Mouse (Mus musculus): ENCODE measurements around the gene Rps6kl1. TPM values are rescaled to one million over a fixed set of nuclear protein-coding genes. Genes with fewer than 3 reads are reported as not detected.

The Rps6kl1 gene
- total RNA-seq (2014; rRNA removed) (47.2 and 48.6 TPM in 2 replicates), polyA plus RNA-seq (2015; fragmentation: Nextera tagmentation; extraction: Ambion mirVana) (35.0 and 37.1 TPM in 2 replicates)

- Histone ChIP-seq H3K9ac (replicated peaks; ENCODE audit: low read length, poor library complexity, severe bottlenecking) (peak within 1 kb of the TSS; percentile 83), H3K9me3 (ENCODE audit: low read length) (no peaks in the 10 kb centered on the region), H3K4me2 (ENCODE audit: low read depth, low read length, poor library complexity, severe bottlenecking) (peak within 1 kb of the TSS; percentile 83), H3K4me3 (ENCODE audit: low read depth, low read length) (peak within 1 kb of the TSS; percentile 65), H3K36me3 (ENCODE audit: insufficient read depth, low read length) (0 out of 2 replicates have a peak, but pooled peaks cover 7% of the 10 kb centered on the region), H3K27ac (ENCODE audit: low read depth, low read length) (peak within 1 kb of the TSS; percentile 72), H3K4me1 (ENCODE audit: insufficient read depth, low read length) (peaks cover 7% of the 10 kb centered on the region; the same call in 1 of the 2 replicates), H3K27me3 (ENCODE audit: insufficient read depth, low read length) (no peaks in the 10 kb centered on the region)
- ATAC-seq (ENCODE audit: low FRiP score), result peak; percentile 97
- peak; percentile 85 for DNase-seq (ENCODE audit: low spot score)
- WGBS, result 15% methylated on average over 28 of the region's 28 CpGs
- TF ChIP-seq CTCF (IDR thresholded peaks at IDR 0.05), result no peak
These were observed at the start of gene Rps6kl1 for GRCm38 (mm10) chr12:85151002-85151774. Gene Rps6kl1, minus strand, starts transcription at chr12:85151264.

- Histone ChIP-seq H3K4me1 (ENCODE audit: insufficient read depth, low read length) (0 out of 2 replicates have a peak, but pooled peaks cover 3% of the 10 kb centered on the region), H3K9ac (replicated peaks; ENCODE audit: low read length, poor library complexity, severe bottlenecking) (no peak overlapping the region), H3K9me3 (ENCODE audit: low read length) (no peaks in the 10 kb centered on the region), H3K27ac (ENCODE audit: low read depth, low read length) (no peak overlapping the region), H3K4me2 (ENCODE audit: low read depth, low read length, poor library complexity, severe bottlenecking) (no peak overlapping the region), H3K27me3 (ENCODE audit: insufficient read depth, low read length) (no peaks in the 10 kb centered on the region), H3K36me3 (ENCODE audit: insufficient read depth, low read length) (no peaks in the 10 kb centered on the region), H3K4me3 (ENCODE audit: low read depth, low read length) (no peak overlapping the region)
- DNase-seq (ENCODE audit: low spot score), result no peak
- no peak for ATAC-seq (ENCODE audit: low FRiP score)
- TF ChIP-seq CTCF (IDR thresholded peaks at IDR 0.05), result no peak
- 78% methylated on average over 1 of the region's 1 CpGs for WGBS
These were observed 48.9 kb upstream of the Rps6kl1 start for GRCm38 (mm10) chr12:85199954-85200353.

DNA sequence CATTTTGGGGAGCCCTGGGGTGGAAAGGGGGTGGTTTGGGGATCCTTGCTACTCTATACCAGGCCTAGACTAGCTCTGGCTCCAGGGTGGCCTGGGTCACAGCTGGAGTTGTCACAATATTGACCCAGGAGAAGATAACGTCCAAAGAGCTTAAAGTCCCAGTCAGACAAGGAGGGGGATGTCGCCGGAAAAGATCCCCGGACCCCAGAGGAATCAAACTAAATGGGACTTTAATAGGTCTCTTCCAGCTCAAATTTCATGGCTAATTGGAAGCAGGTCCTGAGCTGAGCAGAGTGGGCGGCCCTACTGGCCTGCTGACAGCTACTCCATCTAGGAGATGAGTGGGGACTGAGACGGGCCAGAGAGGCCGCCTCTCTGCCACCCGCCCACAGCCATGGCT is 46.9 kb upstream of the Rps6kl1 start:
- H3K27ac ChIP-seq (ENCODE audit: low read depth, low read length), result no peak overlapping the region
- WGBS, result 62% methylated on average over 8 of the region's 8 CpGs
- H3K4me3 ChIP-seq (ENCODE audit: low read depth, low read length), result no peak overlapping the region
- H3K4me2 ChIP-seq (ENCODE audit: low read depth, low read length, poor library complexity, severe bottlenecking), result no peak overlapping the region
- 0 out of 2 replicates have a peak, but pooled peaks cover 3% of the 10 kb centered on the region for H3K4me1 ChIP-seq (ENCODE audit: insufficient read depth, low read length)
- no peaks in the 10 kb centered on the region for H3K27me3 ChIP-seq (ENCODE audit: insufficient read depth, low read length)
- ATAC-seq (ENCODE audit: low FRiP score) (no peak), DNase-seq (ENCODE audit: low spot score) (no peak)
- no peak overlapping the region for H3K9ac ChIP-seq (replicated peaks; ENCODE audit: low read length, poor library complexity, severe bottlenecking)
- TF ChIP-seq CTCF (IDR thresholded peaks at IDR 0.05), result no peak
- H3K36me3 ChIP-seq (ENCODE audit: insufficient read depth, low read length), result no peaks in the 10 kb centered on the region
- H3K9me3 ChIP-seq (ENCODE audit: low read length), result no peaks in the 10 kb centered on the region

DNA sequence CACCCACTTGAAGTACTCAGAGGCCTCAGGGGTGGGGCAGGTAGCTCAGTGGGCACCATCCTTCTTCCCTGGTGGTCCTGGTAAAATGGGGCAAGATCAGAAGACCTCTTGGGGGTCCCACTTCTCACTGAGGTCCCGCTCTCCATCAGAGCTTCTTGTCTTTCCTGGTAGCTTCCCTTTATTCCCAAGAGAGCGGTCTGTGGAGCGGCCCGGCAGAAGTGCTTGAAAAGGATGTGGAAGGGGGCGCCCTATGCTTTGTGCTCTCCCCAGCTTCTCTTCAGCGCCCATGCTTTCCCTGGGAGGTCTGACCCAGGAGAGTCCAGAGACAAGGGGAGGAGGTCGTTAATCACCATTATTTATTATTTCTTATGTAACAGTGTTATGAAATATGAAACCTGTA is 46.3 kb upstream of the Rps6kl1 start:
- DNase-seq (ENCODE audit: low spot score), result no peak
- Histone ChIP-seq H3K4me1 (ENCODE audit: insufficient read depth, low read length) (0 out of 2 replicates have a peak, but pooled peaks cover 3% of the 10 kb centered on the region), H3K36me3 (ENCODE audit: insufficient read depth, low read length) (no peaks in the 10 kb centered on the region), H3K27ac (ENCODE audit: low read depth, low read length) (no peak overlapping the region), H3K9ac (replicated peaks; ENCODE audit: low read length, poor library complexity, severe bottlenecking) (no peak overlapping the region), H3K4me3 (ENCODE audit: low read depth, low read length) (no peak overlapping the region), H3K9me3 (ENCODE audit: low read length) (no peaks in the 10 kb centered on the region), H3K27me3 (ENCODE audit: insufficient read depth, low read length) (no peaks in the 10 kb centered on the region), H3K4me2 (ENCODE audit: low read depth, low read length, poor library complexity, severe bottlenecking) (no peak overlapping the region)
- ATAC-seq (ENCODE audit: low FRiP score), result no peak
- TF ChIP-seq CTCF (IDR thresholded peaks at IDR 0.05), result no peak
- 80% methylated on average over 7 of the region's 7 CpGs for WGBS

DNA sequence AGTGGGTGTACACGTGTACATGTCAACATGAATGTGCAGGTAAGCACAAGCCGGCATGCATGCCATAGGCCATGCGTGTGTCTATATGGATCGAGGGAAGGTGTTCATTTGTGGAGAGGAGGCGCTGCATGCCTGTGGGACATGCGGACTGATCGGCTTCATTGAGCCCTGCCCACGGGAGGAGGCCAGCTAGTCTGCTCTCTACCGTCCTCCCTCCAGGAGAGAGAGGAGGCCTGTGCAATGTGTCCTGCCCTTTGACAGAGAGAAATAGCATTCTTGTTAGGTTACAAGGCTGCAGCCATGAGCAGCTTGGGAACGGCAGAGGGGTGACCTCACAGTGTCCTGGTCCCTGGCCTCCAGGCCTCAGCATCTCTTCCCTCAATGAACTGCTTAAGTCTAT is 45.1 kb upstream of the Rps6kl1 start:
- no peak overlapping the region for H3K27ac ChIP-seq (ENCODE audit: low read depth, low read length)
- H3K27me3 ChIP-seq (ENCODE audit: insufficient read depth, low read length), result no peaks in the 10 kb centered on the region
- ATAC-seq (ENCODE audit: low FRiP score) (no peak), DNase-seq (ENCODE audit: low spot score) (no peak)
- H3K4me3 ChIP-seq (ENCODE audit: low read depth, low read length), result no peak overlapping the region
- no peaks in the 10 kb centered on the region for H3K9me3 ChIP-seq (ENCODE audit: low read length)
- H3K36me3 ChIP-seq (ENCODE audit: insufficient read depth, low read length), result no peaks in the 10 kb centered on the region
- 0 out of 2 replicates have a peak, but pooled peaks cover 2% of the 10 kb centered on the region for H3K4me1 ChIP-seq (ENCODE audit: insufficient read depth, low read length)
- H3K4me2 ChIP-seq (ENCODE audit: low read depth, low read length, poor library complexity, severe bottlenecking), result no peak overlapping the region
- H3K9ac ChIP-seq (replicated peaks; ENCODE audit: low read length, poor library complexity, severe bottlenecking), result no peak overlapping the region
- 94% methylated on average over 10 of the region's 10 CpGs for WGBS
- TF ChIP-seq CTCF (IDR thresholded peaks at IDR 0.05), result no peak

DNA sequence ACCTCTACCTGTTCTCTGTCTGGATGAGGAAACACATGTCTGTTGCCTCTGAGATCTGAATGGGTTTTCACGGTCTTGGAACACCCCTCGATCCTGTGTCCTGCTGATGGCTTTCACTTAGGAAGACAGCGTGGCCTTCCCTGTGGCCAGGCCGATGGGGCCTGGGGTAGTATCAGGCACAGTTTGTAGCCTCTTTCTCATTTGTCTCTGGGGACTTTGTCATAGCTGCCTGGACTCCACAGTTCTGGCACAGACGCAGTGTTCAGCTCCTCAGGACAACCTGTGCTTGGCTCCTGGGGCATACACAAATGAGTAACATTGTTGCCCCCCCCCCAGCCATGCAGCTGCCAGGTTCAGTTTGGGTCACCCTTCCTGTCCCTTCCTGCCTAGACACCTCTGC is 44.0 kb upstream of the Rps6kl1 start:
- 70% methylated on average over 5 of the region's 5 CpGs for WGBS
- DNase-seq (ENCODE audit: low spot score), result no peak
- no peak for ATAC-seq (ENCODE audit: low FRiP score)
- no peaks in the 10 kb centered on the region for H3K27me3 ChIP-seq (ENCODE audit: insufficient read depth, low read length)
- no peak for TF ChIP-seq CTCF (IDR thresholded peaks at IDR 0.05)
- H3K4me2 ChIP-seq (ENCODE audit: low read depth, low read length, poor library complexity, severe bottlenecking), result no peak overlapping the region
- H3K9ac ChIP-seq (replicated peaks; ENCODE audit: low read length, poor library complexity, severe bottlenecking), result no peak overlapping the region
- no peaks in the 10 kb centered on the region for H3K9me3 ChIP-seq (ENCODE audit: low read length)
- no peaks in the 10 kb centered on the region for H3K4me1 ChIP-seq (ENCODE audit: insufficient read depth, low read length)
- H3K27ac ChIP-seq (ENCODE audit: low read depth, low read length), result no peak overlapping the region
- H3K36me3 ChIP-seq (ENCODE audit: insufficient read depth, low read length), result no peaks in the 10 kb centered on the region
- H3K4me3 ChIP-seq (ENCODE audit: low read depth, low read length), result no peak overlapping the region
